Mouse (Mus musculus): ENCODE results near the gene Alkbh2. TPM values are rescaled to one million over a fixed set of nuclear protein-coding genes. Genes with fewer than 3 reads are reported as not detected.

The Alkbh2 gene
- polyA plus RNA-seq, 1 experiment from 2014 or later: 13.5 TPM

- H3K9me3 ChIP-seq (replicated peaks; ENCODE audit: control insufficient read depth, low read length): no peaks in the 10 kb centered on the region
- ATAC-seq (replicated peaks; ENCODE audit: insufficient number of reproducible peaks, low FRiP score, low TSS enrichment, low read depth): no peak
- WGBS: 80% methylated on average over 12 of the region's 12 CpGs
These were observed 24.5 kb upstream of the Alkbh2 start for GRCm38 (mm10) chr5:114152359-114153092.

GRCm38 (mm10) chr5:114147043-114147972 lies 19.3 kb upstream of the Alkbh2 start:
- WGBS: 78% methylated on average over 14 of the region's 14 CpGs
- no peaks in the 10 kb centered on the region for H3K36me3 ChIP-seq (replicated peaks; ENCODE audit: control insufficient read depth, insufficient read depth, low read depth, low read length)
- H3K4me1 ChIP-seq (ENCODE audit: control insufficient read depth, insufficient read depth, low read length): no peaks in the 10 kb centered on the region
- no peaks in the 10 kb centered on the region for H3K27me3 ChIP-seq (ENCODE audit: control insufficient read depth, insufficient read depth, low read length)
- no peak overlapping the region for H3K4me2 ChIP-seq (ENCODE audit: low read depth, low read length)
- no peak overlapping the region for H3K4me3 ChIP-seq (ENCODE audit: low read depth, low read length)
- DNase-seq (ENCODE audit: low spot score) (no peak), ATAC-seq (replicated peaks; ENCODE audit: insufficient number of reproducible peaks, low FRiP score, low TSS enrichment, low read depth) (no peak)
- H3K27ac ChIP-seq (replicated peaks; ENCODE audit: low read depth, low read length): no peak overlapping the region
- no peak overlapping the region for H3K9ac ChIP-seq (replicated peaks; ENCODE audit: low read length)
- no peaks in the 10 kb centered on the region for H3K9me3 ChIP-seq (replicated peaks; ENCODE audit: control insufficient read depth, low read length)

More at GRCm38 (mm10) chr5:114152359-114153092, 24.5 kb upstream of the Alkbh2 start:
- DNase-seq (ENCODE audit: low spot score): no peak
- Histone ChIP-seq H3K36me3 (replicated peaks; ENCODE audit: control insufficient read depth, insufficient read depth, low read depth, low read length) (no peaks in the 10 kb centered on the region), H3K27me3 (ENCODE audit: control insufficient read depth, insufficient read depth, low read length) (no peaks in the 10 kb centered on the region), H3K27ac (replicated peaks; ENCODE audit: low read depth, low read length) (no peak overlapping the region), H3K4me3 (ENCODE audit: low read depth, low read length) (no peak overlapping the region), H3K4me1 (ENCODE audit: control insufficient read depth, insufficient read depth, low read length) (no peaks in the 10 kb centered on the region), H3K9ac (replicated peaks; ENCODE audit: low read length) (no peak overlapping the region), H3K4me2 (ENCODE audit: low read depth, low read length) (no peak overlapping the region)

GRCm38 (mm10) chr5:114146028-114146888 lies 18.2 kb upstream of the Alkbh2 start, which contains the start of gene Acacb:
Gene Acacb, plus strand, starts transcription at chr5:114146535.
- H3K27me3 ChIP-seq (ENCODE audit: control insufficient read depth, insufficient read depth, low read length): no peaks in the 10 kb centered on the region
- H3K27ac ChIP-seq (replicated peaks; ENCODE audit: low read depth, low read length): no peak within 1 kb of the TSS
- no peaks in the 10 kb centered on the region for H3K4me1 ChIP-seq (ENCODE audit: control insufficient read depth, insufficient read depth, low read length)
- no peak within 1 kb of the TSS for H3K4me3 ChIP-seq (ENCODE audit: low read depth, low read length)
- H3K9me3 ChIP-seq (replicated peaks; ENCODE audit: control insufficient read depth, low read length): no peaks in the 10 kb centered on the region
- WGBS: 35% methylated on average over 19 of the region's 19 CpGs
- H3K36me3 ChIP-seq (replicated peaks; ENCODE audit: control insufficient read depth, insufficient read depth, low read depth, low read length): no peaks in the 10 kb centered on the region
- no peak within 1 kb of the TSS for H3K4me2 ChIP-seq (ENCODE audit: low read depth, low read length)
- H3K9ac ChIP-seq (replicated peaks; ENCODE audit: low read length): no peak within 1 kb of the TSS
- DNase-seq (ENCODE audit: low spot score) (peak; percentile 15), ATAC-seq (replicated peaks; ENCODE audit: insufficient number of reproducible peaks, low FRiP score, low TSS enrichment, low read depth) (no peak)

GRCm38 (mm10) chr5:114139175-114139574 lies 11.2 kb upstream of the Alkbh2 start:
- no peak overlapping the region for H3K4me2 ChIP-seq (ENCODE audit: low read depth, low read length)
- no peaks in the 10 kb centered on the region for H3K27me3 ChIP-seq (ENCODE audit: control insufficient read depth, insufficient read depth, low read length)
- no peak overlapping the region for H3K9ac ChIP-seq (replicated peaks; ENCODE audit: low read length)
- H3K9me3 ChIP-seq (replicated peaks; ENCODE audit: control insufficient read depth, low read length): no peaks in the 10 kb centered on the region
- H3K36me3 ChIP-seq (replicated peaks; ENCODE audit: control insufficient read depth, insufficient read depth, low read depth, low read length): no peaks in the 10 kb centered on the region
- no peak for ATAC-seq (replicated peaks; ENCODE audit: insufficient number of reproducible peaks, low FRiP score, low TSS enrichment, low read depth)
- no peaks in the 10 kb centered on the region for H3K4me1 ChIP-seq (ENCODE audit: control insufficient read depth, insufficient read depth, low read length)
- H3K27ac ChIP-seq (replicated peaks; ENCODE audit: low read depth, low read length): no peak overlapping the region
- WGBS: 65% methylated on average over 9 of the region's 9 CpGs
- H3K4me3 ChIP-seq (ENCODE audit: low read depth, low read length): no peak overlapping the region
- DNase-seq (ENCODE audit: low spot score): peak; percentile 8

- DNase-seq (ENCODE audit: low spot score): no peak
- H3K36me3 ChIP-seq (replicated peaks; ENCODE audit: control insufficient read depth, insufficient read depth, low read depth, low read length): no peaks in the 10 kb centered on the region
- no peak overlapping the region for H3K4me3 ChIP-seq (ENCODE audit: low read depth, low read length)
- ATAC-seq (replicated peaks; ENCODE audit: insufficient number of reproducible peaks, low FRiP score, low TSS enrichment, low read depth): no peak
- no peaks in the 10 kb centered on the region for H3K27me3 ChIP-seq (ENCODE audit: control insufficient read depth, insufficient read depth, low read length)
- 84% methylated on average over 21 of the region's 21 CpGs for WGBS
- H3K4me2 ChIP-seq (ENCODE audit: low read depth, low read length): no peak overlapping the region
- no peaks in the 10 kb centered on the region for H3K4me1 ChIP-seq (ENCODE audit: control insufficient read depth, insufficient read depth, low read length)
- H3K9ac ChIP-seq (replicated peaks; ENCODE audit: low read length): no peak overlapping the region
- H3K9me3 ChIP-seq (replicated peaks; ENCODE audit: control insufficient read depth, low read length): no peaks in the 10 kb centered on the region
- no peak overlapping the region for H3K27ac ChIP-seq (replicated peaks; ENCODE audit: low read depth, low read length)
These were observed 10.5 kb upstream of the Alkbh2 start for GRCm38 (mm10) chr5:114138277-114139164.

GRCm38 (mm10) chr5:114137481-114138276 lies 9.7 kb upstream of the Alkbh2 start:
- WGBS: 88% methylated on average over 15 of the region's 15 CpGs
- H3K9ac ChIP-seq (replicated peaks; ENCODE audit: low read length): no peak overlapping the region
- no peak overlapping the region for H3K4me2 ChIP-seq (ENCODE audit: low read depth, low read length)
- no peaks in the 10 kb centered on the region for H3K4me1 ChIP-seq (ENCODE audit: control insufficient read depth, insufficient read depth, low read length)
- no peaks in the 10 kb centered on the region for H3K36me3 ChIP-seq (replicated peaks; ENCODE audit: control insufficient read depth, insufficient read depth, low read depth, low read length)
- H3K27ac ChIP-seq (replicated peaks; ENCODE audit: low read depth, low read length): no peak overlapping the region
- H3K9me3 ChIP-seq (replicated peaks; ENCODE audit: control insufficient read depth, low read length): no peaks in the 10 kb centered on the region
- no peak overlapping the region for H3K4me3 ChIP-seq (ENCODE audit: low read depth, low read length)
- ATAC-seq (replicated peaks; ENCODE audit: insufficient number of reproducible peaks, low FRiP score, low TSS enrichment, low read depth): no peak
- H3K27me3 ChIP-seq (ENCODE audit: control insufficient read depth, insufficient read depth, low read length): no peaks in the 10 kb centered on the region
- DNase-seq (ENCODE audit: low spot score): no peak
